Mouse (Mus musculus) layer of hippocampus, adult 18-20 months (tissue): ENCODE measurements around the gene Ugt1a7c. TPM values are rescaled to one million over a fixed set of nuclear protein-coding genes. Genes with fewer than 3 reads are reported as not detected.
"Not testable (repeated sequence)": the region's sequence is repeated elsewhere in the genome, so short reads cannot be mapped to it uniquely, and the experiment has no call there.

Experiments used
- DNase-seq, 2 experiments: peaks; one replicate each; pipeline ENCODE4 v3.0.0; 2022; ENCODE audit warnings: low spot score in 2 of 2
- total RNA-seq, 2 experiments: library from RNA; stranded (reverse); gene quantifications; 2 replicates each; pipeline ENCODE4 v1.2.3; 2021

The Ugt1a7c gene
- total RNA-seq, 2 experiments from 2014 or later: 0.20 to 1.4 TPM

DNA sequence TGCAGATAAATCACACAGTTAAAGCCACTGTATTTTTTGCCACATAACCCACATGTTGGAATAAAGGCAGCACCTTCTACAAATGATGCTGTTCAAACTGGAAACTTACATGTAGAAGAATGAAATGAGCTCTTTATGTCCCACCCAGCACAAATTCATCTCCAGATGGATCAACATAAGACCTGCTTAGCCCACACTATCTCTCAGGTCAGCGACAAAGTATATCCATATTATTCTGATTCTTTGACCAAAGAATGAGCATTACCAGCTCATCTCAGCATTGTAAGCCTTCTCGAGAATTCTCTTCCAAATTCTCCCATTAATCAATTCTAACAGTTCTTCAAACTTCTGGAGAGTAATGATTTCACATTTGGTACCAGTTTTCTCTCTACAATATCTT, 127.4 kb downstream of the Ugt1a7c start:
- DNase-seq: no peak

DNA sequence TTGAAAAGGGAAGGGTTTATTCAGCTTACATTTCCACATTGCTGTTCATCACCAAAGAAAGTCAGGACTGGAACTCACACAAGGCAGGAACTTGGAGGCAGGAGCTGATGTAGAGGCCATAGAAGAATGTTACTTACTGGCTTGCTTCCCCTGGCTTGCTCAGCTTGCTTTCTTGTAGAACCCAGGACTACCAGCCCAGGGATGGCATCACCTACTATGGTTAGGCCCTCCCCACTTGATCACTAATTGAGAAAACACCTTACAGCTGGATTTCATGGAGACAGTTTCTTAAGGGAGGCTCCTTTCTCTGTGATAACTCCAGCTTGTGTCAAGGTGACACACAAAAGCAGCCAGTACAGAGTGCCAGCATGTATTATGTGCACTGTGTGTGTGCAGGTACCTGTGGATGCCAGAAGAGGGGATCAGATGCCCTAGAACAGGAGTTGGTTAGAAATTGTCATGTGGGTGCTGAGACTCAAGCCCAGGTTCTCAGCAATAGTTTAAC, 128.2 kb downstream of the Ugt1a7c start:
- DNase-seq: peak in 1 of 2 experiments; percentile 4

DNA sequence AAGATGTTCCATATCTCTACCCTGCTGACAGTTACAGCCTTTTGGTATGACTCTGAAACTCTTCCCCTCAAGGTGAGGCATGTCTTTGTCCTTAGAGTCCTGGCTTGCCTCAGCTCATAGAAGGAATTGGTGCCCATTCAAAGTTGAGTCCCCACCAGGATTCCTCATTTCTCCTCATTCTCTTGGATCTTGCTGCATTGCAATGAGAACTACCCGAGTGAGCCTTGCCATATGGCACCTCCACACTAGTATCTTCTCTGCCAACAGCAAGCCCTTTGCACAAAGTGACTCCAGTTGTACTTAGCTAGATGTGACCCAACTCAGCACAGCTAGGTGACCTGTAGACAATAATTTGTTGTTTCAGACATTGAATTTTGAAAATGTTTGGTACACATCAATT, 128.7 kb downstream of the Ugt1a7c start:
- DNase-seq: peak in 1 of 2 experiments; percentile 18

DNA sequence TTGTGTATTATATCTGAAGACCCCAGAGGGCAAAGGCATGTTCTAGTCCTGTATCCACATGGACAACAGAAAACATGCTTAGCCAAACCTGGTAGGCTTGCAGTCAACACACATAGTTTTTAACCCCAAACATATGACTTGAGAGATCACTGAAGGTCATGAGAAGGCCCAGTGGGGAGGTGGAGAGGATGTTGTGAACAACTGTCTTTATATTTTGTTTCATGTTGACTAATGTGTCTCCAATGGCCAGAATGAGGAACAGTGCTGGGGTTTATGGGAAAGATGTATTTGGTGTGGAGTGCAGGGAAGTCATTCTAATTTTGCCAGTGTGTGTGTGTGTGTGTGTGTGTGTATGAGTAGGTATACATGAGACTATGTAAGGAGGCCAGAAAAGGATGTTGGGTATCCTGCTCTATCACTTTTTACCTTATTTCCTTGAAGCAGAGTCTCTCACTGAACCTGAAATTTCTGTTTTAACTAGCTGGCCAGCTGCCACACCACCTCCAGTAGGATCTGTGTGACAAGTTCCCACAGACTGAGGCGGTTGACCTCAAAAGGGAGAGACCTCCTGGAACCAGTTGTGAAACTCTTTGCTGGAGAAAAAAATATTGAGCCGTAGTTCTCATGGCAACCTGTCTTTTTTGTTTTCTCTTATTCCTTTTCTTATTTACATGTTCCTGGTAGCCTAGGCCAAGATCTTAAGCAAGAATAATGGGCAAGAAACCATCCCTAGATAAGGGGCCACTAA, 129.3 kb downstream of the Ugt1a7c start:
- peak in 1 of 2 experiments; percentile 3 for DNase-seq

DNA sequence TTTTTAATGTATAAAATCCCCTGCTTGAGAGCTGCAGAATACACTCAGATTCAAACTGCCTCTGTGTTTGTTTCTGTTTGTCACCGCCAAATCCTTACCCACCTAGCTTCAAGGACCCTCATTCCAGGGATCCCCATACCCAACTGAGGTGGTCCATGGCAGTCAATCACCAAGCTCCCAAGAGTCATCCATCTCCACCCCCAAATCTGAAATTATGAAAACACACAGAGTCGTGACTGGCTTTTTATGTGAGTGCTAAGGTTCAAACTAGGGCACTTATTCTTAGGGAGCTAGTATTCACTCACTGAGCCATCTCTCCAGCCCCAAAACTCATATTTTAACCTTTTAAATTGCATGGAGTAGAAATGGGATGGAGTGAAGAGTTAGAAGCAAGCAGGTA, 130.4 kb downstream of the Ugt1a7c start:
- not testable (repeated sequence) for DNase-seq

DNA sequence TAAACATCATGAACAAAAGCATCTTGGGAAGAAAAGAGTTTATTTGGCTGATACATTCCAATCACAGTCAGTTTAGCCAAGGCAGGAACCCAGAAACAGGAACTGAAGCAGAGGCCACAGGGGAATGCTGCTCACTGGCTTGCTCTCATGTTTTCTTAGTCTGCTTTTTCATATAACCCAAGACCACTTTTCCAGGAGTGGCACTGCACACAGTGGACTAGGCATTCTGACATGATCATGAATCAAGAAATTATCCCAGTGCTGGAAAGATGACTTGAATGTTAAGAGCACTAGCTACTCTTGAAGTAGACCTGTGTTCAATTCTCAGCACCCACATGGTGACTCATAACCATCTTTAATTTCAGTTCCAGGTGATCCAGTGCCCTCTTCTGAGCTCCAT, 130.9 kb downstream of the Ugt1a7c start:
- peak in 1 of 2 experiments; percentile 5 for DNase-seq

DNA sequence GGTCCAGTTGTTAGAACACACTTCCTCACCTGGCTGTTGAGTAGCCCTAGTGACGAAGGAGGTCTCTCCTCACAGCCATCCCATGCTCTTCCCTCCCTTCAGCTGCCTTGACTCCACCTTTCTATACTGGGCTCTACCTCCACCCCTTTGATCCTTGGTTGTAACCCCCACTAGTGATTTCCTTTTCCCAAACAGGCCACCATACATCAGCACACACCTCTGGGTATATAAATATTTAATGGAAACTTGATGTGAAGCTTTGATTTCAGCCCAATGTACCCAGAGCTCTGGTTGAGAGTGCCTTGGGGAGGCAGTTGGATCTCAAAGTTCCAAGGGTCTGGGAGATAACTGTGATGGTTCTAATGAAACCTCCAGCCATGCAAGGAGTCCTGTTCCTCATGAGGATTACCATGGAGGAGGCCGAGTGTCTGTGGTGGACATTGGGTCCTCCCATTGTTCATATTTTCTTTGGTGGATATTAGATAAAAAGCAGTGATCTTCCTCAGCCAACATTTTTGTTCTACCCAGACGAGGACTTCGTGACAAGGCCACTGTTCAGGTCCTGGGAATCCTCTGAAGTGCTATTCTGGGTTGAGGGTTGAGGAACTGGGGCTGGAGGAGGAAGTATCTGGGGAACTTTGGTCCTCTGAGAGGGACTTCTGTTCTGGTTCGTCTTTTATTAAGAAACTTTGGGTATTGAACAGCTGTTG, 132.0 kb downstream of the Ugt1a7c start, which contains the start of gene Mroh2a:
Mroh2a (plus strand) TSS at position 317 of the 710 bp plus-strand sequence.
- DNase-seq: no peak

DNA sequence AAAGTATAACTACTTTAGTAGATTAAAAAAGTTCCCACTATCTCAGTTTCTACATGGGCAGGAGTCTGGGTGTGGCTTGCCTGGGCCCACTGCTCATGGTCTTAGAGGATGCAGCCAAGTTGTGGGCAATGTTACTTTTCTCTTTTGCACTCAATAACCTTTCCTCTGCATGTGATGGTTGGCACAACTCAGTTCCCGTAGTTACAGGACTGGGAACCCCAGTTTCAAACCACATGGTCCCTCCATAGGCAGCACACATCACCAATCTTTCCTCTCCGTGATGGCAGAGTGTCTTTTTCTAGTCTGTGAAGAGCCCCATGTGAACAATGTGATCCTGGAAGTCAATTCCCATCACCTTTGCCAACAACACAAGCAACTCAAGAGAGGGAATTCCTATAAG, 132.6 kb downstream of the Ugt1a7c start:
- DNase-seq: no peak

DNA sequence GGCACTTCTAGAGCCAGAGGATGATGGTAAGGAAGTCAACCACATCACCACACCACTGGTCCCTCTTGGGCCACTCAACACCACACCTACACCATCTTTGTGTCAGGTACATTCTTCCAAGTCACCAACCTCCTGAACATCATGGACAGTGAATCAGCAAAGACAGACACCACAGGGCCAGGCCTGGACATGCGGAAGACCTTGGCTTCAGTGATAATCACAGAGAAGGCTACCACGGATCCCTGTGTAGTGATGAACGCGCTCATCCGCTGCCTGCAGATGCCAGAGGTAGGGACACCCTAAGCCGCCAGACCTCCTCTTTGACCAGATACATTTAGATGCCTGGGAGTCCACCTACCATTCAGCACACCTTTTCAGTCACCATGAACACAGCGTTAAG, 133.3 kb downstream of the Ugt1a7c start:
- DNase-seq: no peak

DNA sequence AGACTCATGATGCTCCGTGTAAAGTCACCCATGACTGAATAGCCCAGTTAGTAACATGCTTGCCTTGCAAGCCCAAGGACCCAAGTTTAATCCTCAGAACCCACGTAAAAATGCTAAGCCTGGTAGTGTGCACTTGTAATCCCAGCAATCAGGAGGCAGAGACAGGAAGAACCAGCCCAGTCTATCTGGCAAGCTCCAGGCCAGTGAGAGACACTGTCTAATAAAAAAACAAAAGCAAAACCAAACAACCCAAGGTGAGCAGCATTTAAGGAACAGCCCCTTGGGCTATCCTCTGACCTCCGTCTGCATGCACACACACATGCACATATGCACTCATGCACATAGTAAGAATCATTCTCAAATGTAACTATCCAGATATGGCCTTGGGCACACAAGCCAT, 134.7 kb downstream of the Ugt1a7c start:
- DNase-seq: no peak

DNA sequence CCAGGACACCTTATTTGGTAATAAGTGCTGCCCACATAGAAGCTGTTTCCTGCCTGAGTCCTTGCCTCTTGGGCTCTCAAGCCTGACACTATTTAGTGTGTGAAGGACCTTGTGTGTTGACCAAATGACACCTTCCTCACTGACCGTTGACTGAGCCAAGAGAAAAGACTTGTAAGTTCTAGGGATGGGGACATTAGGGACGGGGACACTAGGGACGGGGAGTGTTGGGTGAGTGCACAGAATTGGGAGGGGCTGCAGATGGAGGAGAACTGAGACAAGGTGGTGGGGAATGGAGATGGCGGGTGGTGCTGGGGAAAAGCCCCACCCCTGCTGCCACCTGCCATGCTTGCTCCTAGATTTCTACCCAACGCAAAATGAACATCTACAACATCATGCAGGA, 135.1 kb downstream of the Ugt1a7c start:
- no peak for DNase-seq

DNA sequence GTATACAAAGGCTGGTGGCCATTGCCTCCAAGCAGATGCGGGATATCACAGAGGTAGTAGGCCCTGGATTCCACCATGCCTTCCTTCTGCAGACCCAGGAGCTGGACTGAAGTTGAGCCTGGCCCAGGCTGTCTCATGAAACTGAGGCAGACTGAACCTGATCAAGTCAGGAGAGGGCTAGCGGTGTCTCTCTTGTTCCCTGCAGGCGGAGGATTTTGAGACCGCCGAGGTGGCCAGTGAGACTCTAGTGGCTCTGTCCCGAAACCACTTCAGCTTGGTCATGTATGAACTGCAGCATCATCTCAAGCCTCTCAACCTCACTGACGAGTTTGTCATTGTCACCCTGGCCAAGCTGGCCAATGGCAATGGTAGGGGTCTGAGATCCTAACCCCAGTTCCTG, 135.6 kb downstream of the Ugt1a7c start:
- DNase-seq: no peak

DNA sequence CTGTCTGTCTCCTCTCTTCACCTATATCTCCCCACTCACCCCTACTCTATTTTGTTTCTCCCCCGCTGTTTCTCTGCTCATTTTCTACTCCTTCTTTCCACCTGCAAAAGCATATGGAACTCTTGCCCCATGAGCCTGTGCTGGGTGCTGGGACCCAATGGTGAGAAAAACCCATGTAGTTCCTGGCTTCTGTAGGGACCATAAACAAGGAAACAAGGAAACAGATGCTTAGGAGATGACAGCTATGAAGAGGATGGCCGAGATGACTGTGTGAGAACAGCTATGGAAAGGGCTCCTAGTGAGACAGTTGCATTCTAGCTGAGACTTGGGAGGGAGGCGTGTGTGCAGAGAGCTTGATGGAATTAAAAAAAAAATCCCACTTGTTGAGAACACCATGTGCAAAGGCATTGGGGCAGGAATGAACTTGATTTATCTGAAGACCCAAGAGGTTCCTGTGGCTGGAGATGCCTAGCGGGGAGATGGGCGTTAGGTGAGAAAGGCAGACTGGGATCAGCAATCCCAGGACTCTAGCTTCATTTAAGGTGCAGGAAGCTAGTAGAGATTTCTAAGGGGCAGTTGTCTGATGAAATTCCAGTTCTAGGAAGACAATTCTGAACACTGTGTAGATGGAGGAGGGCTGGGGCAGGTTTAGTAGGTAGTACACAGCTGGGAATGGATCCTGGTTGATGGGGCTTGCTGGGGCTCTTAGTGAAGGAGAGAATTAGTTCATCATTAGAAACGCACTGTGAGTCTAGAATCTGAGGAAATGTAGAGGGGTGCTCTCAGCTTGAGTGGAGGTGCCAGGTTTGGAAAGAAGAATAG, 136.3 kb downstream of the Ugt1a7c start:
- no peak for DNase-seq

DNA sequence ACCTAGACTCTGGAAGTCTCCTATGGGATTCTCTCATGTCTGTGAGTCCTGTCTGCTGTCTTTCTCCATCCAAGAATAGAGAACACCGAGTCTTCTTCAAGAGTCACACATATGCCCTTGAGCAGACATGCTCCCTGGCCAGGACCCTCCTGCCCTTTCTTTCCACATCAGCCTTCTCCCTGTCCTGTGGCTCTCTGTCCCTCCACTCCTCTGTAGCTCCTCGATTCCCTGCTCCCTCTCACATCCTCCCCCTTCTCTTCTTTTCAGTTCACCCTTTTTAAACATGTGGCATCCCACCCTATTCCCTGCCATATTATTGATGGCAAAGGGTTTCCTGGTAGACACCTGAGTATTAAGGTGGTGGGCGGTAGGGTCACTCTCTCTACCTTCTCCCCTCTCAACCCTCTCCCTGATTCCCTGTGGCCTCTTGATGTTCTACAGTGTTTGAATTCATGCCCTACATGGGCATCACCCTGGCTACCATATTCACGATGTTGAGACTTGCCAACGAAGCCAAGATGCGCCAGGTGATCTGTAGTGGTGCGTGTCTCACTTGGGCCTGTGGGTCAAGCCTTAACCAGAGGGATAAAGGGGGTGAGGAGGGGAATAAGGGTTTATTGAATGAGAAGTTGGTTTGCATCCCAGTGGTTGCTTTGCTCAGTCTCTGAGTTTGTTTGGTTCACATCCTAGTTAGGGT, 137.1 kb downstream of the Ugt1a7c start:
- DNase-seq: no peak

DNA sequence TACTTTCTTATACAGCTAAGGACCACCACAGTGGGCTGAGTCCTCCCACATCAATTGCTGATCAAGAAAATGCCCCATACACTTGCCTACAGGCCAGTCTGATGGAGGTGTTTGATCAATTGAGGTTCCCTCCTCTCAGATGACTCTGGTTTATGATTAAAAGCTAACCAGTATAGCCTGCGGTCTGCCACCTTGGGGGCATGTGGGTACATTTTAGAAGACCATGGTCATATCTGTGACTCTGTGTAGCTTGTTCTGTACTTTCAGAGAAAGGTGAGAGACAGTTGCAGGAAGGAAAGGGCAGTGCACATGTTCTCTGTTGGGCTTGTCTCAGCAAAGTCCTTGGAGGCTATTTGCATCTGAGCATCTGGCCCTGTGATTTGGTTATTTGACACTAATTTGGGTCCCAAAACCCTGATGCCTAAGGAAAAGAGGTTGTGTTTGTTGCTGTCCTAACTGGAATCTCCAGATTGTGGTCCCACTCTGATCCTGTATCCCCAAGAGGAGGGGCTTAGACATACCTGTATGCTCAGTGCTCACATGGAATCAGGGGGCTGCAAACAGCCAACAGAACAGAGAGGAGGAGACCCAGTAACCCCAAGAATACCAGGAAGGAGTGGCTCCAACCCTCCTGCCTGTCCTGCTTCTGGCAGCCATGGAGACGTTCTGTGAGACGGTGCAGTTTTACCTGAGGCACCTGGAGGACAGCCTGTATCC, 138.0 kb downstream of the Ugt1a7c start:
- DNase-seq: no peak

DNA sequence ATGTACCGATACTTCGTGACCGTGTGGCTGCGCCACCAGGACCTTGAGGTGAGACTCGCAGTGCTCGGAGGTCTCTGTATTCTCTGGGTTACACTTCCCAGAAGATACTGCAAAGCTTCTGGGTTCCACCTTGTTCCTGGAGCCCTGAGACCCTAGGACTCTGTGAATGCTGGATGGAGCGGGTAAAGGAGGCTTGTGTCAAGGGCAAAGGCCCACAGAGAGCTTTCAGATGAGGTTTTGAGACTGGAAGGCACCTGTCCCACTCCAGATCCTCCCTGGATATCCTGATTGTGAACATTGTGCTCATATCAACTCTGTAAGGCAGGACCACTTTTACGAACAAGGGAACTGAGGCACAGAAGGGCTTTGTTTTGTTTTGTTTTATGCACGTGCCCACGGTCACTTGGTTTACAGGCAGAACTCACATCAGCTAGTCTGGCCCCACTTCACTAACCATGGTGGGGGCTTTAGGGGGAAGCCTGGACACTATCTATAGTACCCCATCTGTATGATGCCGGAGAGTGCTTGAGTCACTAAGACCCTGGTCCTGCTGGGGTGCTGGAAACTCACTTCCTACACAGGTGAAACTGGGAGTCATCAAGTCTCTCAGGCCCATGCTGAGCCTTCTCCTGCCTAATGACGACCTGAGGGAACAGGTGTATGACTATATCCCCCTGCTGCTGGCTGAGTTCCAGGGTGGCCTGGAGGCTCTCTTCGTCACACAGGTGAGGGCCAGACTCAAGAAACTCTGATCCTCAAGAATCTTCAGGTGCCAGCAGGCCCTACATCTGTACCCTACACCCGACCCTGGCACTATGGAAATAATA, 138.8 kb downstream of the Ugt1a7c start:
- DNase-seq: no peak

DNA sequence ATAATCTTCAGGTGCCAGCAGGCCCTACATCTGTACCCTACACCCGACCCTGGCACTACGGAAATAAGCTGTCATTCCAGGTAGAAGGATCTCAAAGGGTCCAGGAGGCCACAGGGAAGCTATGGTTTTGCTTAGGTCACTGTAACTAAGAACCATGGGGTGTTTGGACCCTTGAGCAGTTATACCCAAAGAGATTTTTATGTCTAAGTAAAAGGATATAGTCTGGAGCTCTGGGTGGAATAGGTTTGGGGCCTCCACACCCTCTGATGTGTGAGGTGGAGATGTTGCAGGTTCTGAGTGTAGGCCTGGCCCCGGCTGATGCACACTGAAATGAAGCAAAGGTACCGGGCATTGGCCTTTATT, 139.4 kb downstream of the Ugt1a7c start:
- DNase-seq: no peak

DNA sequence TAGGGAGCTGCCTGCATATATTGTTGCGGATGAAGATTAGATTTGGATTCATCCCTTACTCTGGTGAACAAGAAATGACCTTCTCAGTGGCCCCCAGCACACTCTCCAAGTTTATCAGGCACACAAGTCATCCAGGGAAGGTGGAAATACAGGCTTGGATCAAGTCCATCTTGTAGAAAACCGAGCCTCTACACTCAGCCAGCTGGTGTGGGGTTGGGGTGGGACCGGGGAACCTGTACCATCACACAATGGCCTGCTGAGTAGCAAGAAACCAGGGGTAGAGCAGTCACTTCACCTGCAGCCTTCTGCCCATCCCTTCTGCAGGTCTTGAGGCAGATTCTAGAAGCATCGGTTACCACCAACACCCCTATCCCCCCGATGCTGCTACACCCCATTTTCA, 139.8 kb downstream of the Ugt1a7c start:
- DNase-seq: no peak

DNA sequence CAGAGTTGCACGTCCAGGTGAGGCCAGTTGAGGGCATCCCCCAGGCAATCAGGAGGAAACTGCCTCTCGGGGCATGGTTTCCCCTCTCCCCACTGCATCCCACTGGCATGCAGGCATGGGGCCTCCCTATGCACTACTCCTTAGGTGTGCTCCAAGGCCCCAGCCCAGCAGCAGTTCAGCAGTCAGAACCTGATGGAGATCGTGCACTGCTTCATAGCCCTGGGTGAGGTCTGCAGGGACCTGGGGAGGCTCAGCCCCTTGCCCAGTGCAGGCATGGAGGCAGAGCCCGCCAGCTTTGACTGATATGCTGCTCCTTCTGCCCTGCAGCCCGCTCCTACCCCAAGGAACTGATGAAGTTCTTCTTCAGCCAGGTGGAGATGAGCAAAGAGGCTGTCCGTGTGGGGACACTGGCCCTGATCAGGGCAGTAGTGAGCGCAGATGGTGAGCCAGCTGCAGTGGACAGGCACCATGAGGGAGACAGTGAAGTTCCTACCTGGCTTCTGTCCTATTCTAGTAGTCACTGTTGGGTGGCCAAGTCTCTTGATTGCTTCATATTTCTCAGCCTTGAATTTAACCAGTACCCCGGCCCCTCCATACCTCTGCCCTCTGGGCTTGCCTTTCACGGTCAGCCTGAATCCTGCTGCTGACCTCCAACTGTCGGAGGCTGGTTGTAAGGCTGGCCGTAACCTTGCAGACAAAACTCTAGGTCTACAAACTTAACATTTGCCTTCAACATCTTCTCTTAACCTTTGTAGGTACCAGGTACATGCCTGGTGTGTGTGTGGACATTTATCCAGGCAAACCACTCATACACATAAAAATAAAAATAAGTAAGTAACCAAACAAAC, 140.4 kb downstream of the Ugt1a7c start:
- no peak for DNase-seq
